Mouse (Mus musculus) layer of hippocampus, adult 9-11 months (tissue): ENCODE results near the gene Tppp.
"Not testable (repeated sequence)": the region's sequence is repeated elsewhere in the genome, so short reads cannot be mapped to it uniquely, and the experiment has no call there.

Source experiments
- DNase-seq: peaks from one replicate; pipeline ENCODE4 v3.0.0; 2022

Tppp gene

GRCm38 (mm10) chr13:74008948-74009718, at the start of gene Tppp:
Tppp (plus strand) TSS chr13:74009407.
- peak; percentile 97 for DNase-seq

- peak; percentile 60 for DNase-seq
These were observed 49.0 kb upstream of the Tppp start for GRCm38 (mm10) chr13:73960117-73960652.

- DNase-seq: no peak
These were observed 48.0 kb upstream of the Tppp start for GRCm38 (mm10) chr13:73961177-73961576.

GRCm38 (mm10) chr13:73963551-73963950, 45.7 kb upstream of the Tppp start, which contains the start of gene Zdhhc11:
Zdhhc11 (plus strand) TSS chr13:73963851.
- no peak for DNase-seq

GRCm38 (mm10) chr13:73970545-73971448, 38.4 kb upstream of the Tppp start:
- DNase-seq: peak; percentile 63

GRCm38 (mm10) chr13:73974523-73974922, 34.7 kb upstream of the Tppp start:
- DNase-seq: no peak

- DNase-seq: no peak
These were observed 32.3 kb upstream of the Tppp start for GRCm38 (mm10) chr13:73976935-73977334.

GRCm38 (mm10) chr13:73990325-73990724, 18.9 kb upstream of the Tppp start:
- DNase-seq: no peak

GRCm38 (mm10) chr13:73990761-73991160, 18.4 kb upstream of the Tppp start:
- no peak for DNase-seq

GRCm38 (mm10) chr13:73991267-73991666, 17.9 kb upstream of the Tppp start:
- DNase-seq: no peak

- DNase-seq: no peak
These were observed 12.8 kb upstream of the Tppp start for GRCm38 (mm10) chr13:73996456-73996855.

GRCm38 (mm10) chr13:74000519-74000918, 8.7 kb upstream of the Tppp start:
- DNase-seq: no peak

- DNase-seq: no peak
These were observed 8.2 kb upstream of the Tppp start for GRCm38 (mm10) chr13:74000961-74001360.

- no peak for DNase-seq
These were observed 7.7 kb upstream of the Tppp start for GRCm38 (mm10) chr13:74001492-74001891.

GRCm38 (mm10) chr13:74006881-74007280, 2.3 kb upstream of the Tppp start:
- not testable (repeated sequence) for DNase-seq

GRCm38 (mm10) chr13:74008216-74008615, 991 bp upstream of the Tppp start:
- DNase-seq: not testable (repeated sequence)

GRCm38 (mm10) chr13:74009791-74010614, 796 bp downstream of the Tppp start:
- peak; percentile 88 for DNase-seq

GRCm38 (mm10) chr13:74010678-74011077, 1.5 kb downstream of the Tppp start:
- no peak for DNase-seq

- no peak for DNase-seq
These were observed 6.7 kb downstream of the Tppp start for GRCm38 (mm10) chr13:74015908-74016307.

- no peak for DNase-seq
These were observed 8.2 kb downstream of the Tppp start for GRCm38 (mm10) chr13:74017426-74017825.

- DNase-seq: not testable (repeated sequence)
These were observed 9.8 kb downstream of the Tppp start for GRCm38 (mm10) chr13:74019006-74019405.
